Mouse (Mus musculus): ENCODE data around the gene Zdhhc1. TPM values are rescaled to one million over a fixed set of nuclear protein-coding genes. Genes with fewer than 3 reads are reported as not detected.

Zdhhc1 gene
- polyA plus RNA-seq, 1 experiment = not detected

GRCm38 (mm10) chr8:105470681-105471313 lies 25.9 kb downstream of the Zdhhc1 start:
- 37% methylated on average over 11 of the region's 11 CpGs for WGBS
- Histone ChIP-seq H3K4me3 (ENCODE audit: insufficient read depth, low read depth, low read length) (peak overlapping the region; percentile 41), H3K4me1 (ENCODE audit: control insufficient read depth, insufficient read depth, low read length) (peaks cover 55% of the 10 kb centered on the region), H3K27ac (ENCODE audit: insufficient read depth, low read depth, low read length) (no peak overlapping the region)
- TF ChIP-seq POLR2A (IDR thresholded peaks at IDR 0.05; ENCODE audit: insufficient read depth, low read depth, low read length) (no peak), CTCF (IDR thresholded peaks at IDR 0.05; ENCODE audit: insufficient read depth, low read depth, low read length) (no peak)

- H3K27ac ChIP-seq (ENCODE audit: insufficient read depth, low read depth, low read length) = no peak overlapping the region
- H3K4me3 ChIP-seq (ENCODE audit: insufficient read depth, low read depth, low read length) = no peak overlapping the region
- TF ChIP-seq POLR2A (IDR thresholded peaks at IDR 0.05; ENCODE audit: insufficient read depth, low read depth, low read length) (no peak), CTCF (IDR thresholded peaks at IDR 0.05; ENCODE audit: insufficient read depth, low read depth, low read length) (no peak)
- WGBS = 82% methylated on average over 5 of the region's 5 CpGs
- peaks cover 54% of the 10 kb centered on the region for H3K4me1 ChIP-seq (ENCODE audit: control insufficient read depth, insufficient read depth, low read length)
Measured at GRCm38 (mm10) chr8:105470262-105470661, 26.4 kb downstream of the Zdhhc1 start.

DNA sequence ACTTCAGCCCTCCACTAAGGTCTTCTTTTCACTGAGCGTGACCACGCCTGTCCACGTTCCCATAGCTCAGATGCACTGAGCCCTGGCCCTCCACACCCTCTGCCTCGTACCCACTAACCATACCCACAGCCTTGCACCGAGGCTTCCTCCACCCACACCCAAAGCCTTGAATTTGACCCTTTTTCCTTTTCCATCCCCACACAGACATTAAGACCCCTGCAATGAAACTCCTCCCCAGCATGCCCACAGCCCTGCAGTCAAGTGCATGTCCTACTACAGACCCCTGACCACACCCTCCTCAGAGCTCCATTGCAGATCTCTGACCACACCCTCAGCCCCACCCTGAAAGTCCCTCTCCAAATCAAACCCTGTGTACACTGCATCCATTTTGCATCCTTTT lies 26.9 kb downstream of the Zdhhc1 start:
- Histone ChIP-seq H3K4me1 (ENCODE audit: control insufficient read depth, insufficient read depth, low read length) (peaks cover 50% of the 10 kb centered on the region), H3K4me3 (ENCODE audit: insufficient read depth, low read depth, low read length) (no peak overlapping the region), H3K27ac (ENCODE audit: insufficient read depth, low read depth, low read length) (no peak overlapping the region)
- TF ChIP-seq CTCF (IDR thresholded peaks at IDR 0.05; ENCODE audit: insufficient read depth, low read depth, low read length) (no peak), POLR2A (IDR thresholded peaks at IDR 0.05; ENCODE audit: insufficient read depth, low read depth, low read length) (no peak)
- WGBS = 88% methylated on average over 5 of the region's 5 CpGs

DNA sequence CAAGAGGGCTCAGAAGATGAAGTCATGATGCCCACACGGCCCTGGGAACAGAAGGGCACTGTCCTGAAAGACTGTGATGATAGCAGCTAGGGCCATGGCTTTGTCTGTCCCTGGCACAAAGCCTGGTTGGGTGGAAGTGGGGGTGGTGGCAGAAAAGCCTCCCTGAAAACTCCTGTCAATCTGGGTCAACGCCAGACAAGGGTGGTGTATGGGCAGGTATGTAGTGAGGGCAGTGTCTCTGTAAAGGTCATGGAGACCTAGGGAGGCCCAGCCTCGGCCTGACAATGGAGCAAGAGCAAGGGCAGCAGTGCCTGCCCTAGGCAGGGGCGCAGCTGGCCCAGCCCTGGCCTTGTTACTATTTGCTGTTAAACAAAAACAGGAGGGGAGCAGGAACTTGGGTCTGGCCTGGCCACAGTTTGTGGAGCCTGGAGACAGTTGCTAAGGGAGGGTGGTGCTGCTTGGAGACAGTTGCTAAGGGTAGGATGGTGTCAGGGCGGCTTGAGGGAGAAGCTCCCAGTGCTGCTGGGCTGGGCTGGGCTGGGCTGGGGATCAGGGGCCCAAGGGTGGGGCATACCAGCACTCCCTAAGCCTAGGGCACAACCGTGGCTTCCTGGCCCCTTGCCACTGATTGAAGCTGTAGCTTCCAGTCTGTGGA lies 27.5 kb downstream of the Zdhhc1 start:
- TF ChIP-seq POLR2A (IDR thresholded peaks at IDR 0.05; ENCODE audit: insufficient read depth, low read depth, low read length) (no peak), CTCF (IDR thresholded peaks at IDR 0.05; ENCODE audit: insufficient read depth, low read depth, low read length) (no peak)
- H3K27ac ChIP-seq (ENCODE audit: insufficient read depth, low read depth, low read length) = no peak overlapping the region
- H3K4me1 ChIP-seq (ENCODE audit: control insufficient read depth, insufficient read depth, low read length) = peaks cover 45% of the 10 kb centered on the region
- no peak overlapping the region for H3K4me3 ChIP-seq (ENCODE audit: insufficient read depth, low read depth, low read length)
- 30% methylated on average over 6 of the region's 6 CpGs for WGBS

- TF ChIP-seq CTCF (IDR thresholded peaks at IDR 0.05; ENCODE audit: insufficient read depth, low read depth, low read length) (no peak), POLR2A (IDR thresholded peaks at IDR 0.05; ENCODE audit: insufficient read depth, low read depth, low read length) (no peak)
- H3K4me3 ChIP-seq (ENCODE audit: insufficient read depth, low read depth, low read length) = no peak overlapping the region
- no peak overlapping the region for H3K27ac ChIP-seq (ENCODE audit: insufficient read depth, low read depth, low read length)
- 79% methylated on average over 27 of the region's 27 CpGs for WGBS
- peaks cover 45% of the 10 kb centered on the region for H3K4me1 ChIP-seq (ENCODE audit: control insufficient read depth, insufficient read depth, low read length)
Measured at GRCm38 (mm10) chr8:105468002-105468720, 28.5 kb downstream of the Zdhhc1 start.

- no peak for TF ChIP-seq CTCF (IDR thresholded peaks at IDR 0.05; ENCODE audit: insufficient read depth, low read depth, low read length)
- Histone ChIP-seq H3K27ac (ENCODE audit: insufficient read depth, low read depth, low read length) (no peak overlapping the region), H3K4me1 (ENCODE audit: control insufficient read depth, insufficient read depth, low read length) (peaks cover 45% of the 10 kb centered on the region), H3K4me3 (ENCODE audit: insufficient read depth, low read depth, low read length) (no peak overlapping the region)
- 94% methylated on average over 10 of the region's 10 CpGs for WGBS
Measured at GRCm38 (mm10) chr8:105467396-105467985, 29.2 kb downstream of the Zdhhc1 start.

DNA sequence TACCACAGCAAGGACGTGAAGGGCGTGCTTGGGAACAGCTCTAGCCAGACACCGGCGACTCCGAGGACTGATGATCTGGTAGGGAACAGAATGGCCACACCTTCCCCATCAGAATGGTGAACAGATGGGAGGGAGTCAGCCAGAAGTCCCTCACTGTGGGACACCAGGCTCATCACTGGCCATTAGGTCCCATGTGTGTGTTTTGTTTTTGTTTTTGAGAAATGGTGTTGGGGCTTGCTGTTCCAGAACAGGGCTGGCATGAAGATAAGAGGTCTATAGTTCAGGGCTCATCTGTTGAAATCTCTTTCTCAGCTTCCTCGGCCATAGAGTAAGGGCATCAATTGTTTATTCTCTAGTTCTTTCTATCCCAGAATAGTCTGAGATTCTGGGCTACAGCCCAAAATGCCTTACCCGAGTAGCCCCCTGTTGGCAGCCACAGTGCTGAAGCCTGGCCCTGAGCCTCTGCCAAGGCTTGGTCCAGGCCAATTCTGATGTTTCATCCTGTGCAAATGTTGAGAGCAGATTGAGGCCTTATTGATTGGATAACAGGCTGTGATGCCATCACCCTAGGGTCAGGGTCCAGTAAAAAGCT lies 29.9 kb downstream of the Zdhhc1 start:
- peak overlapping the region; percentile 49 for H3K27ac ChIP-seq (ENCODE audit: insufficient read depth, low read depth, low read length)
- TF ChIP-seq CTCF (IDR thresholded peaks at IDR 0.05; ENCODE audit: insufficient read depth, low read depth, low read length) = no peak
- no peak for TF ChIP-seq POLR2A (IDR thresholded peaks at IDR 0.05; ENCODE audit: insufficient read depth, low read depth, low read length)
- peaks cover 45% of the 10 kb centered on the region for H3K4me1 ChIP-seq (ENCODE audit: control insufficient read depth, insufficient read depth, low read length)
- no peak overlapping the region for H3K4me3 ChIP-seq (ENCODE audit: insufficient read depth, low read depth, low read length)
- 49% methylated on average over 7 of the region's 7 CpGs for WGBS

DNA sequence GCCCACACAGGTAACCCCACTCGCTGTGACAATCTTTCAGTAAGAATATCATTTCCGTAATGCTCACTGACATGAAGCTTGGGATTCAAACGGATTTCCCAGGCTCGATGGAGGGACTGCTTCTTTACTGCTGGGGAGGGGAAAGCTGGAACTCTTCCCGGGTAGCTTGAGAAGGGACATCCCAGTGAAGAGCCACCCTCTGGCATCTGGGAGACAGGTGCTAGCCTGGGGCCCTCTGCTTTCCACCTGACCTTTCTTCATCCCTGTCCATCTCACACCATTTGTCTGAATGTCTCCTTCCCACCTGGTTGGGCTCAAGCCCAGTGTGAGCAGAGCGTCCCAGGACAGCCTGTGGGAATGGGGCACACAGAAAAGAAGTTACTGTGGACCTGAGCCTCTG lies 30.5 kb downstream of the Zdhhc1 start:
- H3K4me3 ChIP-seq (ENCODE audit: insufficient read depth, low read depth, low read length) = no peak overlapping the region
- H3K4me1 ChIP-seq (ENCODE audit: control insufficient read depth, insufficient read depth, low read length) = peaks cover 40% of the 10 kb centered on the region
- H3K27ac ChIP-seq (ENCODE audit: insufficient read depth, low read depth, low read length) = peak overlapping the region; percentile 49
- WGBS = 76% methylated on average over 6 of the region's 6 CpGs
- TF ChIP-seq CTCF (IDR thresholded peaks at IDR 0.05; ENCODE audit: insufficient read depth, low read depth, low read length) = no peak
- TF ChIP-seq POLR2A (IDR thresholded peaks at IDR 0.05; ENCODE audit: insufficient read depth, low read depth, low read length) = no peak

Data from olfactory bulb, adult 2 months (tissue).